Mouse (Mus musculus) spleen, adult 2 months (tissue): ENCODE results near the gene Astn2.

Experiments
- CTCF ChIP-seq: fragments of 200-500 bp; IDR thresholded peaks from 2 replicates; pipeline ENCODE4 v1.5.1; 2011; ENCODE audit warnings: mild to moderate bottlenecking, inconsistent platforms; ENCODE audit not compliant: insufficient read depth, insufficient read length, insufficient replicate concordance; ENCODE audit errors: extremely low read depth
- POLR2A ChIP-seq: fragments of 200-500 bp; IDR thresholded peaks from 2 replicates; pipeline ENCODE4 v1.6.1; 2011; ENCODE audit warnings: low read depth, low read length, inconsistent platforms

- TF ChIP-seq POLR2A (no peak), CTCF (no peak)
Measured at GRCm38 (mm10) chr4:65885921-65886320, 518.5 kb downstream of the Astn2 start.
